Mouse (Mus musculus): ENCODE data around the gene Rnf5. TPM values are rescaled to one million over a fixed set of nuclear protein-coding genes. Genes with fewer than 3 reads are reported as not detected.

The Rnf5 gene
- total RNA-seq, 2 experiments from 2014 or later = 17.1 to 18.6 TPM

- intact Hi-C loops (cut with DNase I; ENCODE audit: low total_unique reads) = no loop called here
- no peak for DNase-seq
Observed at GRCm38 (mm10) chr17:34590154-34590987, 13.1 kb downstream of the Rnf5 start.

- peak; percentile 78 for DNase-seq
- intact Hi-C loops (cut with DNase I; ENCODE audit: low total_unique reads) = no loop called here
Observed at GRCm38 (mm10) chr17:34589681-34590101, 13.8 kb downstream of the Rnf5 start, which contains the start of gene Gpsm3. Gpsm3 (plus strand) TSS chr17:34589806.

- DNase-seq = no peak
- intact Hi-C loops (cut with DNase I; ENCODE audit: low total_unique reads) = no loop called here
Observed at GRCm38 (mm10) chr17:34589206-34589605, 14.3 kb downstream of the Rnf5 start.

GRCm38 (mm10) chr17:34588767-34589166, 14.7 kb downstream of the Rnf5 start:
- no peak for DNase-seq
- intact Hi-C loops (cut with DNase I; ENCODE audit: low total_unique reads) = no loop called here

- DNase-seq = no peak
- intact Hi-C loops (cut with DNase I; ENCODE audit: low total_unique reads) = no loop called here
Observed at GRCm38 (mm10) chr17:34587814-34588213, 15.7 kb downstream of the Rnf5 start.

- peak; percentile 97 for DNase-seq
- intact Hi-C loops (cut with DNase I; ENCODE audit: low total_unique reads) = no loop called here
Observed at GRCm38 (mm10) chr17:34587423-34587811, 16.1 kb downstream of the Rnf5 start.

GRCm38 (mm10) chr17:34586796-34587422, 16.6 kb downstream of the Rnf5 start:
- DNase-seq = peak; percentile 91
- intact Hi-C loops (cut with DNase I; ENCODE audit: low total_unique reads) = no loop called here

- intact Hi-C loops (cut with DNase I; ENCODE audit: low total_unique reads) = no loop called here
Observed at GRCm38 (mm10) chr17:34585877-34586771, 17.4 kb downstream of the Rnf5 start.

GRCm38 (mm10) chr17:34585121-34585520, 18.4 kb downstream of the Rnf5 start:
- intact Hi-C loops (cut with DNase I; ENCODE audit: low total_unique reads) = no loop called here
- DNase-seq = no peak

More at GRCm38 (mm10) chr17:34585877-34586771, 17.4 kb downstream of the Rnf5 start:
- DNase-seq = no peak

GRCm38 (mm10) chr17:34583819-34584218, 19.7 kb downstream of the Rnf5 start:
- intact Hi-C loops (cut with DNase I; ENCODE audit: low total_unique reads) = no loop called here
- no peak for DNase-seq

GRCm38 (mm10) chr17:34583397-34583796, 20.1 kb downstream of the Rnf5 start:
- no peak for DNase-seq
- intact Hi-C loops (cut with DNase I; ENCODE audit: low total_unique reads) = no loop called here

GRCm38 (mm10) chr17:34582528-34582927, 21.0 kb downstream of the Rnf5 start:
- no peak for DNase-seq
- intact Hi-C loops (cut with DNase I; ENCODE audit: low total_unique reads) = no loop called here

- intact Hi-C loops (cut with DNase I; ENCODE audit: low total_unique reads) = no loop called here
- DNase-seq = no peak
Observed at GRCm38 (mm10) chr17:34578070-34578469, 25.4 kb downstream of the Rnf5 start.

GRCm38 (mm10) chr17:34576577-34576976, 26.9 kb downstream of the Rnf5 start:
- intact Hi-C loops (cut with DNase I; ENCODE audit: low total_unique reads) = no loop called here
- DNase-seq = no peak

GRCm38 (mm10) chr17:34572361-34572760, 31.1 kb downstream of the Rnf5 start:
- intact Hi-C loops (cut with DNase I; ENCODE audit: low total_unique reads) = loop anchor here (5.0 kb wide), 1 partner anchor 45 kb away; the partner anchor contains the start of gene Egfl8

GRCm38 (mm10) chr17:34571875-34572274, 31.6 kb downstream of the Rnf5 start:
- intact Hi-C loops (cut with DNase I; ENCODE audit: low total_unique reads) = loop anchor here (5.0 kb wide), 1 partner anchor 45 kb away; the partner anchor contains the start of gene Egfl8
- DNase-seq = no peak

More at GRCm38 (mm10) chr17:34572361-34572760, 31.1 kb downstream of the Rnf5 start:
- no peak for DNase-seq

GRCm38 (mm10) chr17:34569919-34570318, 33.6 kb downstream of the Rnf5 start:
- DNase-seq = no peak
- intact Hi-C loops (cut with DNase I; ENCODE audit: low total_unique reads) = loop anchor here (5.0 kb wide), 1 partner anchor 47 kb away; the partner anchor contains the start of gene Egfl8

GRCm38 (mm10) chr17:34568421-34568820, 35.1 kb downstream of the Rnf5 start:
- intact Hi-C loops (cut with DNase I; ENCODE audit: low total_unique reads) = no loop called here
- DNase-seq = no peak

- intact Hi-C loops (cut with DNase I; ENCODE audit: low total_unique reads) = no loop called here
- no peak for DNase-seq
Observed at GRCm38 (mm10) chr17:34567311-34567710, 36.2 kb downstream of the Rnf5 start.

GRCm38 (mm10) chr17:34564796-34565195, 38.7 kb downstream of the Rnf5 start:
- intact Hi-C loops (cut with DNase I; ENCODE audit: low total_unique reads) = no loop called here
- DNase-seq = no peak
